Mouse (Mus musculus) liver, postnatal 0 days (tissue): Measurements from ENCODE around the gene Aph1a. TPM values are rescaled to one million over a fixed set of nuclear protein-coding genes. Genes with fewer than 3 reads are reported as not detected.

Source experiments
- ATAC-seq: fragments of 200-750 bp; cut with Nextera tagmentation; 2 replicates; pipeline ENCODE4 v1.8.0; 2017; ENCODE audit warnings: mild to moderate bottlenecking, moderate library complexity
- DNase-seq: peaks from one replicate; pipeline ENCODE4 v3.0.0-alpha.2; 2016
- H3K27ac ChIP-seq: fragments of 300-500 bp; sonication (generic); 2 replicates; pipeline ENCODE4 v1.5.1; 2014; ENCODE audit warnings: antibody characterized with exemption, moderate library complexity, mild to moderate bottlenecking, low read depth
- H3K27me3 ChIP-seq: fragments of 300-500 bp; sonication (generic); 2 replicates; pipeline ENCODE4 v1.6.1; 2014; ENCODE audit warnings: low read length, control low read depth, mixed read lengths; ENCODE audit not compliant: insufficient read depth
- H3K36me3 ChIP-seq: fragments of 300-500 bp; sonication (generic); replicated peaks from 2 replicates; pipeline ENCODE4 v1.6.1; 2014; ENCODE audit warnings: mild to moderate bottlenecking, control low read depth, low read length, moderate library complexity, mixed read lengths; ENCODE audit not compliant: insufficient read depth
- H3K4me1 ChIP-seq: fragments of 300-500 bp; sonication (generic); 2 replicates; pipeline ENCODE4 v1.6.1; 2014; ENCODE audit warnings: antibody characterized with exemption, mild to moderate bottlenecking, control low read depth; ENCODE audit not compliant: insufficient read depth
- H3K4me2 ChIP-seq: fragments of 300-500 bp; sonication (generic); 2 replicates; pipeline ENCODE4 v1.6.1; 2014; ENCODE audit warnings: low read depth, mild to moderate bottlenecking, low read length, moderate library complexity, mixed read lengths
- H3K4me3 ChIP-seq: fragments of 300-500 bp; sonication (generic); 2 replicates; pipeline ENCODE4 v1.5.1; 2014; ENCODE audit warnings: low read depth, low read length
- H3K9ac ChIP-seq: fragments of 300-500 bp; sonication (generic); replicated peaks from 2 replicates; pipeline ENCODE4 v1.6.1; 2014; ENCODE audit warnings: mild to moderate bottlenecking, moderate library complexity
- H3K9me3 ChIP-seq: fragments of 300-500 bp; sonication (generic); 2 replicates; pipeline ENCODE4 v1.6.1; 2016; ENCODE audit warnings: mild to moderate bottlenecking, control low read depth, low read length, mixed read lengths
- CTCF ChIP-seq: sonication (generic); IDR thresholded peaks from 2 replicates; pipeline ENCODE4 v1.5.1; 2016; ENCODE audit warnings: antibody characterized with exemption, low read depth
- EP300 ChIP-seq: IDR thresholded peaks from 2 replicates; pipeline ENCODE4 v1.6.1; 2016; ENCODE audit warnings: antibody characterized with exemption, low read depth, mild to moderate bottlenecking
- WGBS: fragments of 180-500 bp; shearing (Covaris S2); extraction: QIAGEN DNeasy Blood & Tissue Kit; methylation state at CpG from one replicate; pipeline ENCODE4 v1.1.7; 2014; ENCODE audit not compliant: insufficient replicate concordance; 5-methylcytosine and 5-hydroxymethylcytosine counted together
- polyA plus RNA-seq: library from polyadenylated mRNA; unstranded; fragments of >200 nt; fragmentation: Nextera tagmentation; extraction: Ambion mirVana; gene quantifications from 2 replicates; pipeline ENCODE4 v1.2.1, GENCODE M21; 2015

Aph1a gene
- polyA plus RNA-seq, 1 experiment from 2014 or later = 22.9 TPM

DNA sequence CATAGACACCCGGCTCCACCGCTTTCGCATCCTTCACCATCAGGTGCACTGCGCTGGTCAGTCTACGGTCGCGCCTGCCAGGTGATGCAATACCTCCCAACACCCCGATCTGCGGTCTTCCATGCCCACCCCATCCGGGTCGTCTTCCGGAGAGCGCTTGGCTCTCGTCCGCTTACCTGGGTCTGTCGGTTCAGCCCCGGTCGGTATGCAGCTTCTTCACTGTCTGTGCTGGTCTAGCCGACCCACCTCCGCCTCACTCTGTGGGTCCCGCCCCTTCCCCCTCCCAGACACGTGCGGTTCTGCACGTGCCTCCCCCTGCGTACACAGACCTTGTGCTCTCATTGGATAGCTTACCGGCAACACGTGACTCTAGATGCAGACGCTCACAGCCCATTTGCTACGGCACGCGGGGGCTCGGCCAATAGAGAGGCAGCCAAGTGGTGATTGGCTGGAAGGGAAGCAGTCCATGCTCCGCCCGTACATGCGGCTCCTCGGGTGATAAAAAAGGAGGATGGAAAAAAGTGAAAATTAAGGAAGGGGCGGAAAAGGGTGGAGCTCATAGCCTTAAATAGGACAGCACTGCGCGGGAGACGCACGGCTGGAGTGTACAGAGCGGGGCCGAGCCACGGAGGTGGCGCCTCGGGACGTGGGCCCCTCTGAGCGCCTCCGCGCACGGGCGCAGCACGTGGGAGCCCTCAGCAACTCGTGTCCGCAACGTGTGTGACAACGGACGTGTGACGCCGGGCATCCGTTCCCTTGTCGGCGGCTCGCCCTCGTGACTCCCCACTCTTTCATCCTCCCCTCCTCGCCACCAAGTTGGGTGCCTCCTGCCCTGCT, 11.6 kb upstream of the Aph1a start, which contains the start of gene Ciart:
TSS of gene Ciart (minus strand) at position 273 of the 837 bp plus-strand sequence.
- Histone ChIP-seq H3K4me1 (peaks cover 18% of the 10 kb centered on the region), H3K9me3 (no peaks in the 10 kb centered on the region), H3K27ac (peak within 1 kb of the TSS; percentile 22; the same call in 1 of the 2 replicates), H3K36me3 (no peaks in the 10 kb centered on the region), H3K27me3 (no peaks in the 10 kb centered on the region), H3K4me3 (peak within 1 kb of the TSS; percentile 46), H3K4me2 (peak within 1 kb of the TSS; percentile 72), H3K9ac (no peak within 1 kb of the TSS; the same call in 1 of the 2 replicates)
- TF ChIP-seq CTCF (no peak), EP300 (no peak)
- under 1% methylated on average over 50 of the region's 66 CpGs for WGBS
- ATAC-seq (peak; percentile 93), DNase-seq (peak; percentile 89)

- Histone ChIP-seq H3K36me3 (no peaks in the 10 kb centered on the region), H3K27ac (peak overlapping the region; percentile 22; the same call in 1 of the 2 replicates), H3K27me3 (no peaks in the 10 kb centered on the region), H3K9ac (no peak overlapping the region), H3K9me3 (no peaks in the 10 kb centered on the region), H3K4me1 (peaks cover 18% of the 10 kb centered on the region), H3K4me2 (peak overlapping the region; percentile 72), H3K4me3 (peak overlapping the region; percentile 46)
- TF ChIP-seq EP300 (no peak), CTCF (peak; percentile 66)
- ATAC-seq (no peak), DNase-seq (peak; percentile 72)
- WGBS = 2% methylated on average over 24 of the region's 24 CpGs
Measured at GRCm38 (mm10) chr3:95882816-95883425, 10.8 kb upstream of the Aph1a start.

DNA sequence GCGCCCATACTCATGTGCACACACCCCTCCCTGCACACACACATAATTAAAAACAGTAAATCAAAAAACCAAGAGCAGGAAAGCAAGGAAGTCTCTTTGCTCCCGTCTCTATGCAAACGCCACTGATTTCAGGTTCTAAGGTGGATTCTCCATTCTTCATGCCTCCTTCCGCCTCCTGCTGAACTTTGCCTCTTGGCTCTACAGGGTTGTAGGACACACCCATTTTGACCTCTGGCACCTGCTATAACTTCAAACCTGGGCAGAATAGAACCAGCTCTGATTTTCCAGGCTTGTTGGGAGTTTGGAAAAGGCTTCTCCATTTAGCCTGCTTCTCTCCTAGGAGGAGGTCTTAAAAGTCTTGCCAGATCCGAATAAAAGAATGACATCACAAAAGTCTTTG, 9.4 kb upstream of the Aph1a start:
- no peak overlapping the region for H3K27ac ChIP-seq

GRCm38 (mm10) chr3:95887596-95887995, 6.2 kb upstream of the Aph1a start:
- TF ChIP-seq CTCF (no peak), EP300 (no peak)
- 73% methylated on average over 3 of the region's 4 CpGs for WGBS
- H3K27ac ChIP-seq = no peak overlapping the region
- no peak overlapping the region for H3K4me2 ChIP-seq
- no peak overlapping the region for H3K9ac ChIP-seq
- ATAC-seq (no peak), DNase-seq (peak; percentile 17)
- no peak overlapping the region for H3K4me3 ChIP-seq
- H3K36me3 ChIP-seq = no peaks in the 10 kb centered on the region
- no peaks in the 10 kb centered on the region for H3K27me3 ChIP-seq
- H3K4me1 ChIP-seq = peaks cover 25% of the 10 kb centered on the region
- H3K9me3 ChIP-seq = no peaks in the 10 kb centered on the region

More for the DNA sequence above, 9.4 kb upstream of the Aph1a start:
- Histone ChIP-seq H3K27me3 (no peaks in the 10 kb centered on the region), H3K36me3 (no peaks in the 10 kb centered on the region), H3K9me3 (no peaks in the 10 kb centered on the region), H3K4me2 (no peak overlapping the region), H3K4me1 (peaks cover 15% of the 10 kb centered on the region), H3K9ac (no peak overlapping the region), H3K4me3 (no peak overlapping the region)
- WGBS = 75% methylated on average over 5 of the region's 5 CpGs
- no peak for DNase-seq
- ATAC-seq = no peak
- TF ChIP-seq CTCF (no peak), EP300 (no peak)

DNA sequence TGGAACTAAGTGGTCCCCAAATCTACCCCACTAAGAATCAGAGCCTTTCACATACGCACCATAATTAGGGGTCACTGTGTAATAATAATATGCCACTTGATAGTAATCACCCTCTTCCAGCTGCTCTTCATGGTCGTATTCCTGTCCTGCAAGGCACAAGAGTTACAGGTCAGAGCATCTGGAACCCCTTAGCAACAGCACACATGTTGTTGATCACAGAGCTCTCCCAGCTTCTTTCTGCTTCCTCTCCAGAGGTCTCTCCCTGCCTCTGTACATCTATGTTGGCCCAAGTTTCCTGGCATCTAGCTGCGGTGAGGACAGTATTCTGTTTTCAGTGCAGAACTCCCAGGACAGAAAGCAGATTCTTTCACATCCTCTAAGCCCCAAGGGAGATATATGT, 4.1 kb upstream of the Aph1a start:
- peaks cover 25% of the 10 kb centered on the region for H3K4me1 ChIP-seq
- TF ChIP-seq EP300 = no peak
- TF ChIP-seq CTCF = no peak
- no peak overlapping the region for H3K4me3 ChIP-seq
- no peak overlapping the region for H3K4me2 ChIP-seq
- H3K27ac ChIP-seq = no peak overlapping the region
- DNase-seq (no peak), ATAC-seq (no peak)
- WGBS = 77% methylated on average over 3 of the region's 3 CpGs
- no peak overlapping the region for H3K9ac ChIP-seq
- H3K27me3 ChIP-seq = no peaks in the 10 kb centered on the region
- H3K9me3 ChIP-seq = no peaks in the 10 kb centered on the region
- no peaks in the 10 kb centered on the region for H3K36me3 ChIP-seq
